Mouse (Mus musculus) liver, embryonic 12.5 days (tissue): ENCODE data around the gene Grik5. TPM values are rescaled to one million over a fixed set of nuclear protein-coding genes. Genes with fewer than 3 reads are reported as not detected.

Experiments
- ATAC-seq: fragments of 200-750 bp; cut with Nextera tagmentation; 2 replicates; pipeline ENCODE4 v1.8.0; 2017; ENCODE audit warnings: moderate number of reproducible peaks, mild to moderate bottlenecking, moderate library complexity
- H3K27ac ChIP-seq: fragments of 300-500 bp; sonication (generic); 2 replicates; pipeline ENCODE4 v1.5.1; 2016; ENCODE audit warnings: mild to moderate bottlenecking
- H3K27me3 ChIP-seq: fragments of 300-500 bp; sonication (generic); replicated peaks from 2 replicates; pipeline ENCODE4 v1.6.1; 2016; ENCODE audit warnings: mild to moderate bottlenecking, moderate library complexity
- H3K36me3 ChIP-seq: fragments of 300-500 bp; sonication (generic); 2 replicates; pipeline ENCODE4 v1.6.1; 2016; ENCODE audit warnings: mild to moderate bottlenecking, moderate library complexity
- H3K4me1 ChIP-seq: fragments of 300-500 bp; sonication (generic); 2 replicates; pipeline ENCODE4 v1.6.1; 2016
- H3K4me2 ChIP-seq: fragments of 300-500 bp; sonication (generic); 2 replicates; pipeline ENCODE4 v1.6.1; 2016; ENCODE audit warnings: mild to moderate bottlenecking, moderate library complexity
- H3K4me3 ChIP-seq: fragments of 300-500 bp; sonication (generic); 2 replicates; pipeline ENCODE4 v1.5.1; 2016; ENCODE audit warnings: mild to moderate bottlenecking, moderate library complexity
- H3K9ac ChIP-seq: fragments of 300-500 bp; sonication (generic); 2 replicates; pipeline ENCODE4 v1.6.1; 2016; ENCODE audit warnings: mild to moderate bottlenecking, moderate library complexity
- H3K9me3 ChIP-seq: fragments of 300-500 bp; sonication (generic); replicated peaks from 2 replicates; pipeline ENCODE4 v1.6.1; 2016; ENCODE audit warnings: mild to moderate bottlenecking, moderate library complexity
- WGBS: fragments of 180-500 bp; shearing (Covaris S2); methylation state at CpG from one replicate; pipeline ENCODE4 v1.1.7; 2016; ENCODE audit not compliant: insufficient replicate concordance; 5-methylcytosine and 5-hydroxymethylcytosine counted together
- polyA plus RNA-seq: library from polyadenylated mRNA; unstranded; fragments of >200 nt; fragmentation: Nextera tagmentation; extraction: Ambion mirVana; gene quantifications from 2 replicates; pipeline ENCODE4 v1.2.1, GENCODE M21; 2016

Grik5 gene
- polyA plus RNA-seq, 1 experiment from 2014 or later: 3.0 TPM

DNA sequence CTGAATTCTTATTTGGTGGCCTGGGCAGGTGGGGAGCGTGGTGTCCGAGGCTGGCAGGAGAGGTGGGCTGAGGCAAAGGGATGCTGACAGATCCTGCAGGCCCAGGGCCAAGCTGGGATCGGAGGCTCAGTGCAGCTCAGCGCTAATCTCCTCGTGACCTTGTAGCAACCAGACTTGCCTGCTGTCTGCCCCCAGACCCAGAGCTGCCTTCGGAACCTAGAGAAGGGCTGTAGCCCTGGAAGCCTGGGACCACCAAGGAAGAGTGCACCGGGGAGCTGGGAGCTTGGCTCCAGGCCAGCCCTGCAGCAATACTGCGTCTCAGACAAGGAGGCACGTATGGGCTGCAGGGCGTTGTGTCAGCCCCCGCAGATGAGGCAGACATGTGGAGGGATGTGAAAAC lies 68.9 kb downstream of the Grik5 start:
- no peak overlapping the region for H3K4me3 ChIP-seq
- H3K4me2 ChIP-seq: no peak overlapping the region
- WGBS: 56% methylated on average over 11 of the region's 11 CpGs
- no peaks in the 10 kb centered on the region for H3K36me3 ChIP-seq
- no peak for ATAC-seq
- no peak overlapping the region for H3K27ac ChIP-seq
- no peak overlapping the region for H3K9ac ChIP-seq
- H3K27me3 ChIP-seq: peaks cover 62% of the 10 kb centered on the region
- 0 out of 2 replicates have a peak, but pooled peaks cover 5% of the 10 kb centered on the region for H3K4me1 ChIP-seq
- no peaks in the 10 kb centered on the region for H3K9me3 ChIP-seq

DNA sequence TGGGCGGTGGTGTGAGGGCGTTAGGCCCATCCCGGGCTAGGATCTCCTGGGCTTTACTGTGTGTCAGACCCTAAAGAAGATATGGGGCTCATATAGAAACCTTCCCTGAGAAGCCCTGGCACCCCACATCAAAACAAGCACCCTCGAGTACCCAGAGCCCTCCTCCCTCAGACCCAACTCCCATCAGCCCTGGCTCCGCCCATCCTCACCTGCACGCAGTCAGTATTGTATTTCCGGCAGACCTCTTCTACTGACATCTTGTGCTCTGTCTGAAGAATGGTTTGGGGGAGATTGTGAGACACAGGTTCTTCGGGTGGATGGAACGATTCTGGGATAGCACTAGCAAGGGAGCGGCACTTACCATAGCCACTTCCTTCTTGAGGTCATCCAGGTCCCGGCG lies 71.4 kb downstream of the Grik5 start:
- no peaks in the 10 kb centered on the region for H3K36me3 ChIP-seq
- H3K9ac ChIP-seq: no peak overlapping the region
- no peak overlapping the region for H3K4me2 ChIP-seq
- ATAC-seq: no peak
- H3K4me1 ChIP-seq: 0 out of 2 replicates have a peak, but pooled peaks cover 4% of the 10 kb centered on the region
- peaks cover 36% of the 10 kb centered on the region for H3K27me3 ChIP-seq
- no peak overlapping the region for H3K4me3 ChIP-seq
- H3K27ac ChIP-seq: no peak overlapping the region
- 44% methylated on average over 12 of the region's 12 CpGs for WGBS
- no peaks in the 10 kb centered on the region for H3K9me3 ChIP-seq

DNA sequence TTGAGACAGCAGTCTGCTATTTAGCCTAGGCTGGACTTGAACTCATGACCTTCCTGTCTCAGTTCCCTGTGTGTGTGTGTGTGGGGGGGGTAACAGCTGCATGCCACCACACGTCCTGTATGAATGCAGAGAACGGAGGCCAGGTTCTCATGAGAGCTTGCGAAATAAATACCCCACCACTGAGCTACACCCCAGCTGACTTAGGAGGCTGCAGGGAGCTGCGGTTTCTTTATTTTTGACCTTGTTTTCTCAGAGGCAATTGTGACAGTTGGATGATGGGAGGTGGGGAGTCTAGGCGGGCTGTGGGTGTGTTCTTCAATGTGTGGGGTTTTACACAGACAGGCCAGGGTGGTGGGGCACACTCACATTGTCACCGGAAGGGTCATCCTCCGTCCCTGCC lies 71.9 kb downstream of the Grik5 start:
- Histone ChIP-seq H3K4me1 (no peaks in the 10 kb centered on the region), H3K27me3 (peaks cover 31% of the 10 kb centered on the region), H3K36me3 (no peaks in the 10 kb centered on the region), H3K27ac (no peak overlapping the region), H3K9ac (no peak overlapping the region), H3K4me3 (no peak overlapping the region), H3K9me3 (no peaks in the 10 kb centered on the region), H3K4me2 (no peak overlapping the region)
- WGBS: 49% methylated on average over 7 of the region's 7 CpGs
- ATAC-seq: no peak

DNA sequence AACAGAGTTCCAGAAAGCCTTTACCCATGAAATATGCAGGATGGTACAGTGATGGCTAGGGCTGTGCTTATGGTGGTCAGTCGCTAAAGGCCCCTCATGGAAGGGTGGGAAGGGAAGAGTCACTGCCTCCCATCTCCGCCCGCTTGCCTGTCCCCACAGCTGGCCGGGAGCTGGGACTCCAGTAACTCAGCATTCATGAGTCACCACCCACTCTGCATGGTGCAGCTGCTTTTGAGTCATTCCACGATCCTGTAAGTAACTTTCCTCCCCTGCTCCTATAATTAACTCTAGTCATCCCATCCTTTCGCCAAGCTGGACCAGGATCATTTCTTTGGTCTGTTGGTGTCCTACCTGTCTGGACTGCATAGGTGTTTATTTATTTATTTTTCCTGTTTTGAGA lies 79.1 kb downstream of the Grik5 start:
- 55% methylated on average over 6 of the region's 6 CpGs for WGBS
- Histone ChIP-seq H3K9me3 (no peaks in the 10 kb centered on the region), H3K27ac (no peak overlapping the region), H3K4me3 (no peak overlapping the region), H3K9ac (no peak overlapping the region), H3K4me2 (no peak overlapping the region), H3K4me1 (no peaks in the 10 kb centered on the region), H3K36me3 (no peaks in the 10 kb centered on the region), H3K27me3 (peaks cover 24% of the 10 kb centered on the region)
- ATAC-seq: no peak

DNA sequence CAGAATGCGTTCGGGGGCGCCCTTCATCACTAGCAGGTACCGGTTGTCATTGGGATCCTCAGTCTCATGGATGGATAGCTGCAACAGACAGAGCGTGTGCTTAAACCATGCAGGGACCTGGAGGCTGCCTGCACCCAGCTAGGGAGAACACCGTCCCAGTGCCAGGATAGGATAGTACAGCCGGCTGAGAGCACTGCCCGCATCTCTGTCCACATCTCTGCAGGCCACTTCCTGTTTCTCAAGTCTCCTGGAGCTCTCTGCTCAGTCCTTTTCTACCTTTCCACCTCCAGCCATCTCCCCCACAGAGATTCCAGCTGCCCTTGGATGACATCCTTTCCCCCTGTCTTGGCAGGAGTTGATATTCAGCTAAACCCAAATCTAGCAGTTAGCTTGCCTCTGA lies 81.7 kb downstream of the Grik5 start:
- no peaks in the 10 kb centered on the region for H3K9me3 ChIP-seq
- H3K27me3 ChIP-seq: peaks cover 24% of the 10 kb centered on the region
- 69% methylated on average over 8 of the region's 8 CpGs for WGBS
- H3K27ac ChIP-seq: no peak overlapping the region
- no peak for ATAC-seq
- no peaks in the 10 kb centered on the region for H3K36me3 ChIP-seq
- H3K4me2 ChIP-seq: no peak overlapping the region
- no peak overlapping the region for H3K4me3 ChIP-seq
- no peaks in the 10 kb centered on the region for H3K4me1 ChIP-seq
- H3K9ac ChIP-seq: no peak overlapping the region

DNA sequence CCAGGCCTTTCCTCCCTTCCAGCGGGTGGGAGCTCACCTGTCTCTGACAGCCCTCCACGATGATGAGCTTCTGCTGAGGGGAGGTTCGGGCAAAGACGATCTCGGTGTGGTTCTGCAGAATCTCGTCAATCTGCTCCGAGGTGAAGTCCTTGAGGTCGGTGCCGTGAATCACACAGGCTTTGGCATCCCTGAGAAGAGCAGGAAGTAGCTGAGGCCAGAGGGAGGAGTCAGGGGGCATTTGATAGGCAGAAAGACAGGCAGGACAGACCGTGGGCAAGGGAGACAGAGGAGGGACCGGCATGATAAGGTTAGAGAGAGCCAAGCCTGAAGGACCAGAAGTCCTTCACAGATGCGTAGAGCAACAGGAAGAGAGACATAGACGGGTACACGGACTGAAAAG lies 84.2 kb downstream of the Grik5 start:
- H3K4me2 ChIP-seq: no peak overlapping the region
- peaks cover 9% of the 10 kb centered on the region for H3K27me3 ChIP-seq
- 51% methylated on average over 14 of the region's 14 CpGs for WGBS
- no peaks in the 10 kb centered on the region for H3K36me3 ChIP-seq
- H3K4me1 ChIP-seq: no peaks in the 10 kb centered on the region
- H3K9ac ChIP-seq: no peak overlapping the region
- no peak overlapping the region for H3K27ac ChIP-seq
- H3K4me3 ChIP-seq: no peak overlapping the region
- ATAC-seq: no peak
- no peaks in the 10 kb centered on the region for H3K9me3 ChIP-seq

DNA sequence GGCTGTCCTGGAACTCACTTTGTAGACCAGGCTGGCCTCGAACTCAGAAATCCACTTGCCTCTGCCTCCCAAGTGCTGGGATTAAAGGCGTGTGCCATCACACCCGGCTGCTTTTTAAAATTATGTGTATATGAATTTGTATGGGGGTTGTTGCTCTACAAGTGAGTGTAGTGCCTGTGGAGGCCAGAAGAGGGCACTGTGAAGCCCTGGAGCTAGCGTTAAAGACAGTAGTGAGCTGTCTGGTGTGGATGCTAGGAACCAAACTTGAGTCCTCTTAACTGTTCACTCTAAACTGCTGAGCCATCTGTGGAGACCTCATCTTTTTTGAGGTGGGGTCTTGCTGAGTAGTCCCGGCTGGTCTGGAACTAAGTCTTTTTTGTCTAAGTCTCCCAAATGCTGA lies 86.3 kb downstream of the Grik5 start:
- Histone ChIP-seq H3K9ac (no peak overlapping the region), H3K9me3 (no peaks in the 10 kb centered on the region), H3K4me1 (no peaks in the 10 kb centered on the region), H3K4me3 (no peak overlapping the region), H3K4me2 (no peak overlapping the region), H3K36me3 (no peaks in the 10 kb centered on the region), H3K27ac (no peak overlapping the region), H3K27me3 (peaks cover 2% of the 10 kb centered on the region; the same call in 1 of the 2 replicates)
- WGBS: 52% methylated on average over 5 of the region's 5 CpGs
- no peak for ATAC-seq

DNA sequence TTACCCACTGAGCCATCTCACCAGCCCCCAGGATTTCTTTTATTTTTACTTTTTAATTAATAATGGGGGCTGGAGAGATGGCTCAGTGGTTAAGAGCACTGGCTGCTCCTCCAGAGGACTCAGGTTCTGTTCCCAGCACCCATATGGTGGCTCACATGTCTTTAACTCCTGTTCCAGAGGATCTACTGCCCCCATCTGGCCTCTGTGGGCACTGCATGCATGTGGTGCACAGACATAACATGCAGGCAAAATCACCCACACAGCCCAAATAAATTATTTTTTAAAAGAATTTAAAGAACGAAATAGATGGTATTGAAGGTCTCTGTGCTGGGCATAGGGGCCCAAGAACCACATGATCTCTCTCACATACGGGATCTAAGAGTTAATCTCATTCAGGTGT lies 87.8 kb downstream of the Grik5 start:
- WGBS: 63% methylated on average over 2 of the region's 2 CpGs
- no peak overlapping the region for H3K4me2 ChIP-seq
- no peaks in the 10 kb centered on the region for H3K4me1 ChIP-seq
- no peaks in the 10 kb centered on the region for H3K36me3 ChIP-seq
- no peak overlapping the region for H3K27ac ChIP-seq
- ATAC-seq: no peak
- H3K4me3 ChIP-seq: no peak overlapping the region
- no peak overlapping the region for H3K9ac ChIP-seq
- H3K9me3 ChIP-seq: no peaks in the 10 kb centered on the region
- peaks cover 8% of the 10 kb centered on the region; the same call in 1 of the 2 replicates for H3K27me3 ChIP-seq

DNA sequence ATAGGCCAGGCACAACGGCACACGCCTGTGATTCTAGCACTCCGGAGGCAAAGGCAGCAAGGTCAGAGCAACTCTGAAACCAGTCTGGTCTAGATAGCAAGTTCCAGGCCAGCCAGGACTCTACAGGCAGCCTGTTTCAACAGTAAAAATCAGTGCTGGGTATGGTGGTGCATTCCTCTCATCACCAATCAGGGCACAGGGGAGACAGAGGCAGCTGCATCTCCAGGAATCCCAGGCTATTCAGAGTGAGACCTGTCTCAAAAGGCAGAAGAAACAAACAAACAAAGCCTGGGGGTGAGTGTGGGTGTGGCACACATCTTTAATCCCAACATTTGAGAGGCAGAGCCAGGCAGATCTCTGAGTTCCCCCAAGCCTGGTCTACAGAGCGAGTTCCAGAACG lies 88.8 kb downstream of the Grik5 start:
- no peak overlapping the region for H3K4me2 ChIP-seq
- WGBS: 70% methylated on average over 5 of the region's 5 CpGs
- no peak overlapping the region for H3K9ac ChIP-seq
- H3K27ac ChIP-seq: no peak overlapping the region
- H3K36me3 ChIP-seq: no peaks in the 10 kb centered on the region
- no peaks in the 10 kb centered on the region for H3K9me3 ChIP-seq
- no peaks in the 10 kb centered on the region for H3K4me1 ChIP-seq
- ATAC-seq: no peak
- H3K27me3 ChIP-seq: peaks cover 13% of the 10 kb centered on the region; the same call in 1 of the 2 replicates
- no peak overlapping the region for H3K4me3 ChIP-seq

DNA sequence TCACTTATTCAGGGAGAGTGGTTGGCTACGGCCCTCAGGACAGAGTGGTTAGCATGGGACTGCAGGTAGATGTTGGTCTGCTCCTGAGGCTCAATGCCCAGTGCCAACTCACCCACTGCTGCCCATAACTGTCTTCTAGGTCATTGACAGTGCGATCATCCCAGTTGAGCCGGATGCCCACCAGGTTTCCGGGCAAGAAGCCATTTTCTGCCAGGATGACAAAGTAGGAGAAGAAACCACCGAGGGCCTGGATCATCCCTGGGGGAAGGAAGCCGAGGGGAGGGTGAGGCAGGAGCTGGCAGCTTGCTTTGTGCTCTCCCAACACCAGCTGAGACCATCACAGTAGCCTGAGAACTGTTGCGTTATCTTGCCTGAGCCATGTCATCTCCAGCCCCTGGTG lies 91.7 kb downstream of the Grik5 start:
- no peak overlapping the region for H3K4me3 ChIP-seq
- 70% methylated on average over 7 of the region's 7 CpGs for WGBS
- no peak overlapping the region for H3K4me2 ChIP-seq
- no peak overlapping the region for H3K27ac ChIP-seq
- no peaks in the 10 kb centered on the region for H3K4me1 ChIP-seq
- H3K9ac ChIP-seq: no peak overlapping the region
- no peaks in the 10 kb centered on the region for H3K9me3 ChIP-seq
- no peak for ATAC-seq
- H3K27me3 ChIP-seq: peaks cover 13% of the 10 kb centered on the region; the same call in 1 of the 2 replicates
- no peaks in the 10 kb centered on the region for H3K36me3 ChIP-seq

DNA sequence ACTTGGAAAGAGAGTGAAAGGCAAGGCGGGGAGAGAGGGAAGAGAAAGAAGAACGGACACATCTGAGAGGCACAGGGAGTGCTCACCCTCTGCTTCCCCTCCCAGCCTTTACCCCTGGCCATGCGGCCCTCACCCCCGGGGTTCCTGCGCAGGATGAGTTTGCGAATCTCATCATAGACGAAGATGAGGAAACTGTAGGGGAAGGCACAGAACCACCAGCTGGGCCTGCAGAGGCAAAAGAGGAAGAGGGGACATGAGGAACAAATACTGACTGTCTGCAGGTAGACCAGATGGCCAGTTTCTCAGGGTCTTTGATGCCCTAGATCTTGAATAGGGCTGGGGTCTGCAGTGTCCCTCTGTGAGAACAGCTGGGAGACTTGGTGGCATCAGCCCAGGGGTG lies 93.4 kb downstream of the Grik5 start:
- Histone ChIP-seq H3K9ac (no peak overlapping the region), H3K4me3 (no peak overlapping the region), H3K9me3 (no peaks in the 10 kb centered on the region), H3K27me3 (peaks cover 13% of the 10 kb centered on the region; the same call in 1 of the 2 replicates), H3K4me2 (no peak overlapping the region), H3K36me3 (no peaks in the 10 kb centered on the region), H3K27ac (no peak overlapping the region), H3K4me1 (peaks cover 5% of the 10 kb centered on the region)
- ATAC-seq: no peak
- 20% methylated on average over 7 of the region's 7 CpGs for WGBS

DNA sequence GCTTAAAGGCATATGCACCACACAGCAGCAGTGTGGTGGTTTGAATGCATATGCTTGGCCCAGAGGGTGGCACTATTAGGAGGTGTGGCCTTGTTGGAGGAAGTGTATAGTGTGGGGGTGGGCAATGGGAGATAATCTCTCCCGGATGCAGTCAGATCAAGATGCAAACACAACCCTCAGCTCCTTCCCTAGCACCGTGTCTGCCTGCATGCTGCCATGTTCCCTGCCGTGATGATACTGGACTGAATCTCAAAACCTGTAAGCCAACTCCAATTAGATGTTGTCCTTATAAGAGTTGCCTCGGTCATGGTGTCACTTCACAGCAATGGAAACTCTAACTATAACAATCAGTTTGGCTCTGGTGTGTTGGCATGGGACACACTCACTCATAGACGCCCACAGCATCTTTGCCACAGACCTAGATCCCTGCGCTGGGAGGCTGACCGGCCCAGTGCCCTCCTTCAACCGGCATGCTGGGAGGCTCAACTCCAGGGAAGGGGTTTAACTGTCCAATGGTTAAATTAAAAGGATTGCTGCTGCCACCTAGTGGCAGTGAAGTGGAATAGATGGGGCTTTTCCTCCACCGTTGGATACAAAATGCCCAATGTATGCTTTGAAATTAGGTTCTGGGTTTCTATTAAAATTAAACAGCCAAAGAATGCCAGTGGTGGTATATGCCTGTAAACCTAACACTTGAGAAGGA lies 97.1 kb downstream of the Grik5 start:
- Histone ChIP-seq H3K9me3 (no peaks in the 10 kb centered on the region), H3K4me2 (peak overlapping the region; percentile 31), H3K9ac (no peak overlapping the region), H3K27me3 (0 out of 2 replicates have a peak, but pooled peaks cover 5% of the 10 kb centered on the region), H3K4me1 (peaks cover 21% of the 10 kb centered on the region), H3K4me3 (no peak overlapping the region), H3K27ac (no peak overlapping the region), H3K36me3 (peaks cover 2% of the 10 kb centered on the region; the same call in 1 of the 2 replicates)
- ATAC-seq: no peak
- WGBS: 16% methylated on average over 9 of the region's 9 CpGs

DNA sequence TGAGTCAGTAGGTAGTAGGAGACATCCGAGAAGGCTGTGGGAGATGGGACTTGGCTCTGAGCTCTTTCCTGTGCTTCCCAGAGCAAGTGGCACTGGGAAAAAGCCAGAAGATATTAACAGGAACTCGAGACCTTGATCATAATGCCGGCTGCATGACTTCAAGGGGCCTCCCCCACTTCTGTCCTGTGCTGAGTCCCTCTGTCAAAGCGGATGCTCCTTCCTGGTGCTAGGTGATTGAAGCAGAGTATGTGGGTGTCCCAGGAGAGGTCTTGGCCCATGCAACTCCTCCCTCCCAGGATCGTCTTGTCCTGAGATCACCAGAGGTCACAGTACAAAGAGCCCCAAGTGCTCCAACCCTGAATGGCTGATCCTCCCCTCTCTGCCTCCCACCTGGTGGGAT lies 98.2 kb downstream of the Grik5 start:
- H3K4me1 ChIP-seq: peaks cover 21% of the 10 kb centered on the region
- no peaks in the 10 kb centered on the region for H3K9me3 ChIP-seq
- no peak overlapping the region for H3K4me3 ChIP-seq
- no peak for ATAC-seq
- 0 out of 2 replicates have a peak, but pooled peaks cover 3% of the 10 kb centered on the region for H3K27me3 ChIP-seq
- peaks cover 11% of the 10 kb centered on the region; the same call in 1 of the 2 replicates for H3K36me3 ChIP-seq
- no peak overlapping the region for H3K9ac ChIP-seq
- 73% methylated on average over 5 of the region's 5 CpGs for WGBS
- H3K4me2 ChIP-seq: no peak overlapping the region
- no peak overlapping the region for H3K27ac ChIP-seq
